Mouse (Mus musculus) CD4-positive, CD25-positive, alpha-beta regulatory T cell, adult 4 months (primary cell): ENCODE results near the gene Megf6. TPM values are rescaled to one million over a fixed set of nuclear protein-coding genes. Genes with fewer than 3 reads are reported as not detected.

Experiments used
- polyA plus RNA-seq, 2 experiments: library from polyadenylated mRNA; unstranded; fragments of 100-300 nt; shearing (Covaris generic); gene quantifications; one replicate each; pipeline ENCODE4 v1.2.1; 2017

Megf6 gene
- polyA plus RNA-seq, 2 experiments from 2014 or later, result not detected

Other genes starting within 250 kb of the Megf6 start
- gene A430005L14Rik, start 213.5 kb upstream of the Megf6 start, polyA plus RNA-seq, result 100 to 1,000 TPM; 103 to 106 TPM
- gene Dffb, start 195.6 kb upstream of the Megf6 start, polyA plus RNA-seq, result 10 to 100 TPM; 14.8 to 23.5 TPM
- gene Cep104, start 195.5 kb upstream of the Megf6 start, polyA plus RNA-seq, result 1 to 10 TPM; 2.7 to 3.1 TPM
- 1 to 10 TPM; 4.6 to 7.3 TPM for gene Lrrc47, start 159.0 kb upstream of the Megf6 start, polyA plus RNA-seq
- gene Smim1, start 144.5 kb upstream of the Megf6 start, polyA plus RNA-seq, result under 1 TPM; 0.12 to 0.65 TPM
- gene Ccdc27, start 128.1 kb upstream of the Megf6 start, polyA plus RNA-seq, result not detected
- not detected for gene Trp73, start 30.5 kb upstream of the Megf6 start, polyA plus RNA-seq
- gene Wrap73, start 28.4 kb upstream of the Megf6 start, polyA plus RNA-seq, result 10 to 100 TPM; 27.0 to 28.9 TPM
- gene Tprgl, start 10.1 kb upstream of the Megf6 start, polyA plus RNA-seq, result 10 to 100 TPM; 11.4 to 28.4 TPM
- gene Arhgef16, start 130.9 kb downstream of the Megf6 start, polyA plus RNA-seq, result under 1 TPM in 1 of 2 experiments, not detected in 1; 0.39 TPM
- not detected for gene B230104I21Rik, start 165.4 kb downstream of the Megf6 start, polyA plus RNA-seq